Mouse (Mus musculus): ENCODE results near the gene Zfp653. TPM values are rescaled to one million over a fixed set of nuclear protein-coding genes. Genes with fewer than 3 reads are reported as not detected.
A peak's percentile ranks its signal among the peaks of the same experiment; 100 is the strongest.

The Zfp653 gene
- polyA plus RNA-seq, 1 experiment from 2014 or later, result 14.5 TPM

GRCm38 (mm10) chr9:22037826-22038225 is 33.4 kb downstream of the Zfp653 start:
- H3K27me3 ChIP-seq (ENCODE audit: control insufficient read depth, insufficient read depth, low read length), result no peaks in the 10 kb centered on the region
- H3K27ac ChIP-seq (ENCODE audit: low read length), result no peak overlapping the region
- no peak overlapping the region for H3K4me3 ChIP-seq (ENCODE audit: low read depth, low read length)
- H3K4me2 ChIP-seq (replicated peaks; ENCODE audit: low read depth, low read length), result no peak overlapping the region
- no peak for ATAC-seq (ENCODE audit: insufficient number of reproducible peaks, insufficient read depth, low FRiP score, low read depth)
- H3K4me1 ChIP-seq (ENCODE audit: control insufficient read depth, insufficient read depth, low read length), result no peaks in the 10 kb centered on the region
- no peak overlapping the region for H3K9ac ChIP-seq (replicated peaks; ENCODE audit: low read depth, low read length)
- 78% methylated on average over 10 of the region's 10 CpGs for WGBS
- no peaks in the 10 kb centered on the region for H3K9me3 ChIP-seq (ENCODE audit: control insufficient read depth, low read depth, low read length)
- H3K36me3 ChIP-seq (ENCODE audit: control insufficient read depth, insufficient read depth, low read length), result no peaks in the 10 kb centered on the region

DNA sequence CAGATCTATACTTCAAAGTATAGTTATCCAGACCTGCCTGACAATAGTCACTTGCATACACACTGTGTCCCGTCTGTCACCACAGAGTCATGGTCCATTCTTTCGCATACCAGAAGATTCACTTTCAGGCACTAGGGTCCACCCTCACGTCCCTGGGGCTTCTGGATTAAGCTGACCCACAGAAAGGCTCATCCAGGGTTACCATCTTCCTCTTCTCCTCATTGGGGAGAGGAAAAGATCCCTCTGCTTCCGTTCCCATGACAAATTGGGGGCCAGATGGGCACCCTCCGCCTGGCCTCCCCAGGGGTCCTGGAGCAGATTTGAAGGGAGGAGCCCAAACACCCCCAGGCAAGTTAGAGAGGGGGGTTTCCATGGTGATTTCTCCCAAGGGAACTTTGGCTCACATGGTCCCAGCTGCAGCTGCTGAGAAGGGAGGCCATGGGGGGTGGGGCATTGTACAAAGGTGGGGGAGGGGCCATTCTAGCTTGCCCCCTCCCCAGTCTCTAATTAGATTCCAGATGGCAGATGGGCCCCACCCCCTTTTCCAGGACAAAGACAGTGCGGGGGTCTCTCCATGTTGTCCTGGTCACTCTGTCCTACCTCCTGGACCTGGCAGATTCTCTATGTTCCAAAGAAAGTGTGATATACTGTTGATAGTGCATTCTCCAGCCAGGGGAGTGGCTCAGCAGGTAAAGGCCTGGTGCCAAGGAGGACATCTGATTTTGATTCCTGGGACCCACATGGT is 35.7 kb downstream of the Zfp653 start:
- no peaks in the 10 kb centered on the region for H3K36me3 ChIP-seq (ENCODE audit: control insufficient read depth, insufficient read depth, low read length)
- no peak overlapping the region for H3K27ac ChIP-seq (ENCODE audit: low read length)
- no peak overlapping the region for H3K4me2 ChIP-seq (replicated peaks; ENCODE audit: low read depth, low read length)
- no peaks in the 10 kb centered on the region for H3K27me3 ChIP-seq (ENCODE audit: control insufficient read depth, insufficient read depth, low read length)
- WGBS, result 52% methylated on average over 6 of the region's 6 CpGs
- no peak for ATAC-seq (ENCODE audit: insufficient number of reproducible peaks, insufficient read depth, low FRiP score, low read depth)
- no peak overlapping the region for H3K4me3 ChIP-seq (ENCODE audit: low read depth, low read length)
- no peaks in the 10 kb centered on the region for H3K4me1 ChIP-seq (ENCODE audit: control insufficient read depth, insufficient read depth, low read length)
- no peaks in the 10 kb centered on the region for H3K9me3 ChIP-seq (ENCODE audit: control insufficient read depth, low read depth, low read length)
- no peak overlapping the region for H3K9ac ChIP-seq (replicated peaks; ENCODE audit: low read depth, low read length)

GRCm38 (mm10) chr9:22030386-22030785 is 40.8 kb downstream of the Zfp653 start:
- H3K27me3 ChIP-seq (ENCODE audit: control insufficient read depth, insufficient read depth, low read length), result no peaks in the 10 kb centered on the region
- WGBS, result 91% methylated on average over 9 of the region's 9 CpGs

DNA sequence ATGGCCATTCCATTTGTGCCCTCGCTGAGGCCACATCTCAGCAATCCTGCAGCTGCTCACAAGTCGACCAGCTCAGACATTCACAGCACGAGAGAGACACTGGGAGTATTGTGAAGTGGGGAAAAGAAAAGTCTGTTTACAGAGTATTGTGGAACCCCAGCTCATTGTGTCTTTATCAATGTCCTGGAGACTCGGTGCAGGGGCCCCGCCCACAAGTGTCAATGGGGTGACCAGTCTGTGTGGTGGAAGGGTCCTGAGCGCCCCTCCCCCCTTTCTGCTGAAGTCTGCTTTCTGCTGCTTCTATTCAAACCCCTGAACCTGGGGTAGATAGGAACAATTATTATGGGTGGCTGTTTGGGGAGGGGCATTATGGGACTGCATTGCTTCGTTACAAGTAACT is 42.7 kb downstream of the Zfp653 start:
- no peaks in the 10 kb centered on the region for H3K36me3 ChIP-seq (ENCODE audit: control insufficient read depth, insufficient read depth, low read length)
- no peak overlapping the region for H3K4me2 ChIP-seq (replicated peaks; ENCODE audit: low read depth, low read length)
- no peaks in the 10 kb centered on the region for H3K27me3 ChIP-seq (ENCODE audit: control insufficient read depth, insufficient read depth, low read length)
- H3K27ac ChIP-seq (ENCODE audit: low read length), result no peak overlapping the region
- no peak overlapping the region for H3K4me3 ChIP-seq (ENCODE audit: low read depth, low read length)
- H3K9me3 ChIP-seq (ENCODE audit: control insufficient read depth, low read depth, low read length), result no peaks in the 10 kb centered on the region
- 37% methylated on average over 7 of the region's 7 CpGs for WGBS
- ATAC-seq (ENCODE audit: insufficient number of reproducible peaks, insufficient read depth, low FRiP score, low read depth), result no peak; the same call in 1 of the 2 replicates
- H3K9ac ChIP-seq (replicated peaks; ENCODE audit: low read depth, low read length), result no peak overlapping the region
- peaks cover 6% of the 10 kb centered on the region; the same call in 1 of the 2 replicates for H3K4me1 ChIP-seq (ENCODE audit: control insufficient read depth, insufficient read depth, low read length)

More at GRCm38 (mm10) chr9:22030386-22030785, 40.8 kb downstream of the Zfp653 start:
- H3K9ac ChIP-seq (replicated peaks; ENCODE audit: low read depth, low read length), result no peak overlapping the region
- H3K9me3 ChIP-seq (ENCODE audit: control insufficient read depth, low read depth, low read length), result no peaks in the 10 kb centered on the region
- H3K4me2 ChIP-seq (replicated peaks; ENCODE audit: low read depth, low read length), result no peak overlapping the region
- ATAC-seq (ENCODE audit: insufficient number of reproducible peaks, insufficient read depth, low FRiP score, low read depth), result no peak
- no peaks in the 10 kb centered on the region for H3K36me3 ChIP-seq (ENCODE audit: control insufficient read depth, insufficient read depth, low read length)
- H3K4me1 ChIP-seq (ENCODE audit: control insufficient read depth, insufficient read depth, low read length), result peaks cover 6% of the 10 kb centered on the region; the same call in 1 of the 2 replicates
- H3K27ac ChIP-seq (ENCODE audit: low read length), result no peak overlapping the region
- H3K4me3 ChIP-seq (ENCODE audit: low read depth, low read length), result no peak overlapping the region

DNA sequence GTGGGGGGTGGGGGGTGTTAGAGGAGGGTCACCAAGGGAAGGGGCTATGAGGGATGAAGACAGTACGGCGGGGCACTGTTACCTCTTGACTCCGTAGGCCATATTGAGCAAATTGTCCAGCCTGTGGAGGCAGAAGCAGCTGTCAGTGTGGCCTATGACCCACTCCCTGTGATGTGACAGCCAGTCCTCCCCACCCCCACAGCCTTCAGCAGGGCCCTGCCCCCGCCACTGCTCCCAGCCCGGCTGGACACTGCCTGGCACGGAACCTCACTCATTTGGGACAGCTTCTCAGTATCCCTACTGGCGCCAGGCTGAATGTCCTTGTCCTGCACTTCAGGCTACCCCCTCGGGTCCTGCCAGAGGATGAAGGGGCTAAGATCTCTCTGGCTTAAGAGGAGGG is 46.6 kb downstream of the Zfp653 start:
- H3K27me3 ChIP-seq (ENCODE audit: control insufficient read depth, insufficient read depth, low read length), result no peaks in the 10 kb centered on the region
- H3K4me1 ChIP-seq (ENCODE audit: control insufficient read depth, insufficient read depth, low read length), result peaks cover 6% of the 10 kb centered on the region; the same call in 1 of the 2 replicates
- H3K4me3 ChIP-seq (ENCODE audit: low read depth, low read length), result no peak overlapping the region
- H3K27ac ChIP-seq (ENCODE audit: low read length), result no peak overlapping the region
- 0 out of 2 replicates have a peak, but pooled peaks have one; percentile 18 for ATAC-seq (ENCODE audit: insufficient number of reproducible peaks, insufficient read depth, low FRiP score, low read depth)
- H3K36me3 ChIP-seq (ENCODE audit: control insufficient read depth, insufficient read depth, low read length), result no peaks in the 10 kb centered on the region
- H3K4me2 ChIP-seq (replicated peaks; ENCODE audit: low read depth, low read length), result no peak overlapping the region
- H3K9ac ChIP-seq (replicated peaks; ENCODE audit: low read depth, low read length), result no peak overlapping the region
- H3K9me3 ChIP-seq (ENCODE audit: control insufficient read depth, low read depth, low read length), result no peaks in the 10 kb centered on the region
- 52% methylated on average over 8 of the region's 8 CpGs for WGBS

DNA sequence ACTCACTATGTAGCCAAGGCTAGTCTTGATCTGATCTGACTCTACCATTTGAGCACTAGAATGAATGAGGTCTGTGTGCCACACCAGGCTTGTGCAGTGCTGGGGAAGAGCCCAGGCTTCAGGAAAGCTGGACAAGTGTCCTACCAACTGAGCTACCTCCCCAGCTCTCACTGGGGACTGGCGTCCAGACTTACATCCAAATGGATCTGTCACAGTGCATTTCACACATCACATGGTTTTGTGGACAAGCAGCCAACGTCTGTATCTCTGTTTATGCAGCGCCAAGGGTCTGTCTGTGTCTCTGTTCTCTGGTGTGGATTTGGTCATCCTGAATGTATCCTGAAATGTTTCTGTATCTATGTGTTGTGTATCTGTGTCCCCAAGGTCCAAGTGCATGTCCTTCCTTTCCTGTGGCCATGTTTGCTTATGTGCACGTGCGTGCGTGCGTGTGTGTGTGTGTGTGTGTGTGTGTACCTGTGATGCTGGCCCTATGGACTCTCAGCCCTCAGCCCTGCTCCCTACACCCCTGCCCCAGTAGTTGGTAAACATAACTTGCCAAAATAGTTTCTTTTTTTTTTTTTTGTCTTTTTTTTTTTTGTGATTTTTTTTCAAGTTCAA is 53.9 kb downstream of the Zfp653 start:
- Histone ChIP-seq H3K4me2 (replicated peaks; ENCODE audit: low read depth, low read length) (no peak overlapping the region), H3K27ac (ENCODE audit: low read length) (no peak overlapping the region), H3K27me3 (ENCODE audit: control insufficient read depth, insufficient read depth, low read length) (no peaks in the 10 kb centered on the region), H3K4me1 (ENCODE audit: control insufficient read depth, insufficient read depth, low read length) (no peaks in the 10 kb centered on the region), H3K36me3 (ENCODE audit: control insufficient read depth, insufficient read depth, low read length) (peaks cover 18% of the 10 kb centered on the region), H3K4me3 (ENCODE audit: low read depth, low read length) (no peak overlapping the region), H3K9ac (replicated peaks; ENCODE audit: low read depth, low read length) (no peak overlapping the region), H3K9me3 (ENCODE audit: control insufficient read depth, low read depth, low read length) (no peaks in the 10 kb centered on the region)
- WGBS, result 79% methylated on average over 7 of the region's 7 CpGs
- no peak for ATAC-seq (ENCODE audit: insufficient number of reproducible peaks, insufficient read depth, low FRiP score, low read depth)

GRCm38 (mm10) chr9:22016245-22016644 is 54.9 kb downstream of the Zfp653 start:
- Histone ChIP-seq H3K4me2 (replicated peaks; ENCODE audit: low read depth, low read length) (no peak overlapping the region), H3K27ac (ENCODE audit: low read length) (no peak overlapping the region), H3K9me3 (ENCODE audit: control insufficient read depth, low read depth, low read length) (no peaks in the 10 kb centered on the region), H3K9ac (replicated peaks; ENCODE audit: low read depth, low read length) (no peak overlapping the region), H3K4me3 (ENCODE audit: low read depth, low read length) (no peak overlapping the region), H3K36me3 (ENCODE audit: control insufficient read depth, insufficient read depth, low read length) (peaks cover 27% of the 10 kb centered on the region), H3K27me3 (ENCODE audit: control insufficient read depth, insufficient read depth, low read length) (no peaks in the 10 kb centered on the region), H3K4me1 (ENCODE audit: control insufficient read depth, insufficient read depth, low read length) (no peaks in the 10 kb centered on the region)
- WGBS, result 61% methylated on average over 10 of the region's 10 CpGs
- ATAC-seq (ENCODE audit: insufficient number of reproducible peaks, insufficient read depth, low FRiP score, low read depth), result no peak

GRCm38 (mm10) chr9:22012731-22013130 is 58.4 kb downstream of the Zfp653 start:
- no peak overlapping the region for H3K4me2 ChIP-seq (replicated peaks; ENCODE audit: low read depth, low read length)
- 90% methylated on average over 13 of the region's 13 CpGs for WGBS
- no peaks in the 10 kb centered on the region for H3K9me3 ChIP-seq (ENCODE audit: control insufficient read depth, low read depth, low read length)
- H3K27me3 ChIP-seq (ENCODE audit: control insufficient read depth, insufficient read depth, low read length), result no peaks in the 10 kb centered on the region
- H3K9ac ChIP-seq (replicated peaks; ENCODE audit: low read depth, low read length), result no peak overlapping the region
- no peaks in the 10 kb centered on the region for H3K4me1 ChIP-seq (ENCODE audit: control insufficient read depth, insufficient read depth, low read length)
- H3K4me3 ChIP-seq (ENCODE audit: low read depth, low read length), result no peak overlapping the region
- H3K36me3 ChIP-seq (ENCODE audit: control insufficient read depth, insufficient read depth, low read length), result peaks cover 51% of the 10 kb centered on the region
- no peak overlapping the region for H3K27ac ChIP-seq (ENCODE audit: low read length)
- ATAC-seq (ENCODE audit: insufficient number of reproducible peaks, insufficient read depth, low FRiP score, low read depth), result peak; percentile 8; the same call in 1 of the 2 replicates

All from stomach, embryonic 14.5 days (tissue).